Mouse (Mus musculus): ENCODE measurements at regions not wholly inside any gene's neighbourhood (a gene's known extent, or its start where the extent isn't known, plus 50 kb on each side); places are given as distances from the start of the nearest gene placed in this dataset.
A peak's percentile ranks its signal among the peaks of the same experiment; 100 is the strongest.

DNA sequence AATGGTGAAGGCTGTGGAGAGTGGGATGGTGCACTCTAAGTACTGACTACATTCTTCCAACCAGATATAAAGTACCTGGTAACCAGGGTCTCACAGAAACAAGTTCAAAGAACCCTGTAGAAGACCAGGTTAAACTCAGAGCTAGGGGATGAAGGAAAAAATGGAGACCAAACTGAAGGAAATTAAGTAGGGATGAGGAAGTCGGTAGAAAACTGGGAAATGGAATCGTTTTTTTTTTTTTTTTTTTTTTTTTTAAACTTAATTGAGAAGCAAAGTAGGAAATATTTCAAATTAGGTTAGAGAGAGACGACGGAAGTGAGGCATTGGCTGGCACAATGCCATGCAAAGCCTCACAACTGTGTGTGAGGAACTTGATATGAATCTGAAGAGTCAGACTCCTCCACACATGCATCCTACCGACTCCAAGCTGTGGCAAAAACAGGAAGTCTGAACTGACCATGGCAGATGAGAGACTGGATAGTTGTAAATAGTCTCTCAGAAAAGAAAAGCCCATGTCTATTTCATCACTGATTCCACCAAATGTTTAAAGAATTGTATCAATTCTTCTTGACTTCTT lies 194.2 kb downstream of the Etnk1 start:
- H3K79me2 ChIP-seq (ENCODE audit: control insufficient read depth, insufficient read depth): no peaks in the 10 kb centered on the region
- no peak overlapping the region for H3K4me3 ChIP-seq (ENCODE audit: insufficient read depth, poor library complexity, severe bottlenecking)
- no peak overlapping the region for H3ac ChIP-seq (ENCODE audit: control insufficient read depth, insufficient read length, low read depth)
- H3K79me3 ChIP-seq (ENCODE audit: low read depth): no peaks in the 10 kb centered on the region
- H3K27me3 ChIP-seq (ENCODE audit: control insufficient read depth, insufficient read depth, insufficient read length): no peaks in the 10 kb centered on the region
- TF ChIP-seq USF1 (IDR thresholded peaks at IDR 0.05; ENCODE audit: low read depth): no peak
- no peak for TF ChIP-seq CEBPB (IDR thresholded peaks at IDR 0.05; ENCODE audit: low read depth)
- no peak for TF ChIP-seq MAX (IDR thresholded peaks at IDR 0.05)
- no peak for TF ChIP-seq CTCF (IDR thresholded peaks at IDR 0.05; ENCODE audit: control insufficient read depth, insufficient read depth, insufficient read length)
- no peak for TF ChIP-seq FOSL1 (IDR thresholded peaks at IDR 0.05; ENCODE audit: insufficient read depth, low read length, poor library complexity, severe bottlenecking)
- TF ChIP-seq MYOD1 (IDR thresholded peaks at IDR 0.05; ENCODE audit: control insufficient read depth, insufficient read length, low read depth): no peak
- TF ChIP-seq MYOG (IDR thresholded peaks at IDR 0.05; ENCODE audit: control insufficient read depth, extremely low read depth, insufficient read length): no peak
- no peaks in the 10 kb centered on the region for H3K36me3 ChIP-seq (ENCODE audit: control insufficient read depth, insufficient read depth)

DNA sequence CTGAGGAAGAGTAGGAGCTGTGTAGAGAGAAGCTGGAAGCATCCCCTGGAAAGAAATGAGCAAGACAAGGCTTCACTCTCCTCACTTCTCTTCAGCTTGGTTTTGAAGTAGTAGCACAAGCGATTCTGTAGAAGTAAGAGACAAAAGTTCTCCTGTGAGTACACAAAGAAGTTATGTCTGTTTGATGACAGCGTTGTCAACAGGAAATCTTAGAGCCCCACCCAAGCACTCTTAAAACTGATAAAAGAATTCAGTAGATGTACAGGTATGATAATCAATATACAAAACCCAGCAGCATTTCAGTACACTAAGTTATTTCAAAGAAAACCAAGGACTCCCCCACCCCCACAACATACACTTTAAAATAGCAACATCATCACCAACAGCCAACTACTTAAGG lies 194.9 kb downstream of the Etnk1 start:
- Histone ChIP-seq H3K79me3 (ENCODE audit: low read depth) (no peaks in the 10 kb centered on the region), H3K79me2 (ENCODE audit: control insufficient read depth, insufficient read depth) (no peaks in the 10 kb centered on the region), H3K36me3 (ENCODE audit: control insufficient read depth, insufficient read depth) (no peaks in the 10 kb centered on the region), H3K4me3 (ENCODE audit: insufficient read depth, poor library complexity, severe bottlenecking) (no peak overlapping the region), H3ac (ENCODE audit: control insufficient read depth, insufficient read length, low read depth) (no peak overlapping the region), H3K27me3 (ENCODE audit: control insufficient read depth, insufficient read depth, insufficient read length) (no peaks in the 10 kb centered on the region)
- TF ChIP-seq CEBPB (IDR thresholded peaks at IDR 0.05; ENCODE audit: low read depth) (no peak), MYOG (IDR thresholded peaks at IDR 0.05; ENCODE audit: control insufficient read depth, extremely low read depth, insufficient read length) (no peak), MAX (IDR thresholded peaks at IDR 0.05) (no peak), USF1 (IDR thresholded peaks at IDR 0.05; ENCODE audit: low read depth) (no peak), MYOD1 (IDR thresholded peaks at IDR 0.05; ENCODE audit: control insufficient read depth, insufficient read length, low read depth) (no peak), FOSL1 (IDR thresholded peaks at IDR 0.05; ENCODE audit: insufficient read depth, low read length, poor library complexity, severe bottlenecking) (no peak), CTCF (IDR thresholded peaks at IDR 0.05; ENCODE audit: control insufficient read depth, insufficient read depth, insufficient read length) (no peak)

DNA sequence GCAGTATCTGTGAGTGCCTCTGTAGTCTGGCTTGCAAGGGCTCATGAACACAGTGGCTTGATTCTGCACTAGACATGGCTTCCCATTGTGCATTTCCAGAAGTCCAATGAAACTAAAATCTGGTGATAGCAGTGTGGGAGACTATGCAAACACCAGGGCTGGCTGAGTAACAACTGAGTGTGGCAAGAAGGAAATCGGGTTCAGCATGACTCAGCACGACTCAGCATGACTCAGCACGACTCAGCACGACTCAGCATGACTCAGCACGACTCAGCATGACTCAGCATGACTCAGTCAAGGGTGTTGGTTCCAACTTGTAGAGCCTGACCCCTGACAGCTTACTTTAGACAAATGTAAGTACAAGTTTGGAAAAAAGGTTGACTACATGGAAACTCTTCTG lies 198.8 kb downstream of the Etnk1 start:
- no peaks in the 10 kb centered on the region for H3K36me3 ChIP-seq (ENCODE audit: control insufficient read depth, insufficient read depth)
- H3K4me3 ChIP-seq (ENCODE audit: insufficient read depth, poor library complexity, severe bottlenecking): no peak overlapping the region
- TF ChIP-seq MYOG (IDR thresholded peaks at IDR 0.05; ENCODE audit: control insufficient read depth, extremely low read depth, insufficient read length) (no peak), USF1 (IDR thresholded peaks at IDR 0.05; ENCODE audit: low read depth) (no peak), CEBPB (IDR thresholded peaks at IDR 0.05; ENCODE audit: low read depth) (peak; percentile 69), FOSL1 (IDR thresholded peaks at IDR 0.05; ENCODE audit: insufficient read depth, low read length, poor library complexity, severe bottlenecking) (peak; percentile 100), MAX (IDR thresholded peaks at IDR 0.05) (no peak), MYOD1 (IDR thresholded peaks at IDR 0.05; ENCODE audit: control insufficient read depth, insufficient read length, low read depth) (peak; percentile 48), CTCF (IDR thresholded peaks at IDR 0.05; ENCODE audit: control insufficient read depth, insufficient read depth, insufficient read length) (no peak)
- H3K79me2 ChIP-seq (ENCODE audit: control insufficient read depth, insufficient read depth): no peaks in the 10 kb centered on the region
- H3K27me3 ChIP-seq (ENCODE audit: control insufficient read depth, insufficient read depth, insufficient read length): no peaks in the 10 kb centered on the region
- H3ac ChIP-seq (ENCODE audit: control insufficient read depth, insufficient read length, low read depth): no peak overlapping the region
- H3K79me3 ChIP-seq (ENCODE audit: low read depth): no peaks in the 10 kb centered on the region

DNA sequence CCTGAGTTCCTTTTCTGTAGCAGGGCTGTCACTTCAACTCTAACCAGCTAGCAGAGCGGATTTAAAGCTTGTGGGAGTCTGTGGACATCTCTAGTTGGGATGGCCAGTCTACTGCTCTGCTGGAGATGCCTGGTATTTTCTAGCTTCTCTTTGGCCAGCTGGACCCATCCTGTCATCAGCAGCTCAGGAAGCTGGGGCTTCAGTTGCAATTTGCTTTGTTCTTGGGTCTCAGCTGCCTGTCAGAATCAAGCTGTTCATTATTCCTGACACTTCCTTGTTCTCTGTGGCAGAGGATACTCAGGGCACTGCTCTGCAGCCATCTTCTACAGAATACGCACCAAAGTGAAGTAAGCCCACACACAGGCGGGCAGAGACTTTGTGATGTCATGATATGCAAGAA lies 200.8 kb downstream of the Etnk1 start:
- Histone ChIP-seq H3K79me3 (ENCODE audit: low read depth) (no peaks in the 10 kb centered on the region), H3K36me3 (ENCODE audit: control insufficient read depth, insufficient read depth) (no peaks in the 10 kb centered on the region), H3K79me2 (ENCODE audit: control insufficient read depth, insufficient read depth) (no peaks in the 10 kb centered on the region), H3K27me3 (ENCODE audit: control insufficient read depth, insufficient read depth, insufficient read length) (no peaks in the 10 kb centered on the region), H3ac (ENCODE audit: control insufficient read depth, insufficient read length, low read depth) (no peak overlapping the region), H3K4me3 (ENCODE audit: insufficient read depth, poor library complexity, severe bottlenecking) (no peak overlapping the region)
- TF ChIP-seq CEBPB (IDR thresholded peaks at IDR 0.05; ENCODE audit: low read depth) (no peak), MYOD1 (IDR thresholded peaks at IDR 0.05; ENCODE audit: control insufficient read depth, insufficient read length, low read depth) (no peak), USF1 (IDR thresholded peaks at IDR 0.05; ENCODE audit: low read depth) (no peak), MYOG (IDR thresholded peaks at IDR 0.05; ENCODE audit: control insufficient read depth, extremely low read depth, insufficient read length) (no peak)

DNA sequence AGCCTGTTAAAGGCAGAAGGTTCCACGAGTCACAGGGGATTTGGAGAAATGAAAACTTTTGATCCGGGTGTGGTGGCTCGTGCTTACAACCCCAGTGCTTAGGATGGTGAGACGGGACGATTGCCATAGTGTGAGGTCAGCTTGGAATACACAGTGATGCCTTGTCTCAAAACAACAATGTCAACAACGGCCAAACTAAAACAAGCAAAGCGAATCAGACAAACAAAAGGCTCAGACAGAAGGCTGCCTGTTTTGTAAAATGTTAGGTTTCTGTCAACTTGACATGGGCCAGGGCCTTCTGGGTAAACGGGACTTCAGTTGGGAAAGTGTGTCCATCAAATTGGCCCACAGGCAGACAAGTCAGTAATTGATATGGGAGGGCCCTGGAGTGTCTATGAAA lies 201.6 kb downstream of the Etnk1 start:
- H3K27me3 ChIP-seq (ENCODE audit: control insufficient read depth, insufficient read depth, insufficient read length): no peaks in the 10 kb centered on the region
- no peaks in the 10 kb centered on the region for H3K79me3 ChIP-seq (ENCODE audit: low read depth)
- H3ac ChIP-seq (ENCODE audit: control insufficient read depth, insufficient read length, low read depth): no peak overlapping the region
- no peak overlapping the region for H3K4me3 ChIP-seq (ENCODE audit: insufficient read depth, poor library complexity, severe bottlenecking)
- TF ChIP-seq CEBPB (IDR thresholded peaks at IDR 0.05; ENCODE audit: low read depth) (no peak), MYOG (IDR thresholded peaks at IDR 0.05; ENCODE audit: control insufficient read depth, extremely low read depth, insufficient read length) (no peak), USF1 (IDR thresholded peaks at IDR 0.05; ENCODE audit: low read depth) (no peak), MAX (IDR thresholded peaks at IDR 0.05) (no peak), CTCF (IDR thresholded peaks at IDR 0.05; ENCODE audit: control insufficient read depth, insufficient read depth, insufficient read length) (no peak), MYOD1 (IDR thresholded peaks at IDR 0.05; ENCODE audit: control insufficient read depth, insufficient read length, low read depth) (no peak), FOSL1 (IDR thresholded peaks at IDR 0.05; ENCODE audit: insufficient read depth, low read length, poor library complexity, severe bottlenecking) (no peak)
- H3K79me2 ChIP-seq (ENCODE audit: control insufficient read depth, insufficient read depth): no peaks in the 10 kb centered on the region
- no peaks in the 10 kb centered on the region for H3K36me3 ChIP-seq (ENCODE audit: control insufficient read depth, insufficient read depth)

DNA sequence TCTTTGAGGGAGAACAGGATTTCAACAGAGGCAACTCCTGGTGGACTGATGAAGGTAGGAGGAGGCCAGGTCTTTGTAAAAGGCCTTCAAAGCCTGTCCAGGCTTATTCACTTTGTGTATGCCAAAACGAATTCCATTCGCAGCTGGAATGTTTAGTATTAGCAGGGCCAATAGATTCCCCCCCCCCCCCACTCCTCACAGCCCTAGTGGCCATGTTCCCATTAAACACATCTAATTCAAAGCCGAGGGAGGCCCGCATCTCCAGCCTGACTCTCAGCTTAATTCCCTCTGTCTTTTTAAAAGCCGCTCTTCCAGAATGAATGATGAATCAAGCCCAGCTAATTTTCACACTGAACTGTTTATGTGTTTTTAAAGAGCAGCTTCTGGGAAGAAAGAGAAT lies 205.5 kb downstream of the Etnk1 start:
- Histone ChIP-seq H3K79me2 (ENCODE audit: control insufficient read depth, insufficient read depth) (no peaks in the 10 kb centered on the region), H3K27me3 (ENCODE audit: control insufficient read depth, insufficient read depth, insufficient read length) (no peaks in the 10 kb centered on the region), H3K4me3 (ENCODE audit: insufficient read depth, poor library complexity, severe bottlenecking) (no peak overlapping the region), H3K79me3 (ENCODE audit: low read depth) (no peaks in the 10 kb centered on the region), H3K36me3 (ENCODE audit: control insufficient read depth, insufficient read depth) (no peaks in the 10 kb centered on the region), H3ac (ENCODE audit: control insufficient read depth, insufficient read length, low read depth) (no peak overlapping the region)
- TF ChIP-seq MAX (IDR thresholded peaks at IDR 0.05) (no peak), FOSL1 (IDR thresholded peaks at IDR 0.05; ENCODE audit: insufficient read depth, low read length, poor library complexity, severe bottlenecking) (no peak), MYOD1 (IDR thresholded peaks at IDR 0.05; ENCODE audit: control insufficient read depth, insufficient read length, low read depth) (no peak), MYOG (IDR thresholded peaks at IDR 0.05; ENCODE audit: control insufficient read depth, extremely low read depth, insufficient read length) (no peak), CTCF (IDR thresholded peaks at IDR 0.05; ENCODE audit: control insufficient read depth, insufficient read depth, insufficient read length) (no peak), CEBPB (IDR thresholded peaks at IDR 0.05; ENCODE audit: low read depth) (no peak), USF1 (IDR thresholded peaks at IDR 0.05; ENCODE audit: low read depth) (no peak)
